Mouse (Mus musculus) adrenal gland (tissue): Measurements from ENCODE around the gene Hoga1.

Experiments
- intact Hi-C: fragments of 180-260 bp; cut with DNase I; formaldehyde crosslinking; loops from one replicate; pipeline ENCODE4 v1.15.1; 2025

Gene Hoga1

GRCm38 (mm10) chr19:42021681-42022541, 23.5 kb upstream of the Hoga1 start:
- intact Hi-C loops = no loop called here

- intact Hi-C loops = no loop called here
Measured at GRCm38 (mm10) chr19:42022542-42022848, 22.9 kb upstream of the Hoga1 start.

GRCm38 (mm10) chr19:42026158-42026557, 19.3 kb upstream of the Hoga1 start:
- intact Hi-C loops = loop anchor here (2.0 kb wide), 1 partner anchor 45 kb away; the partner anchor contains the start of genes Mms19 and Ubtd1

- intact Hi-C loops = no loop called here
Measured at GRCm38 (mm10) chr19:42031112-42031511, 14.3 kb upstream of the Hoga1 start.

- intact Hi-C loops = no loop called here
Measured at GRCm38 (mm10) chr19:42033611-42034010, 11.8 kb upstream of the Hoga1 start.

- intact Hi-C loops = no loop called here
Measured at GRCm38 (mm10) chr19:42034146-42034775, 11.1 kb upstream of the Hoga1 start.

GRCm38 (mm10) chr19:42034881-42035455, 10.4 kb upstream of the Hoga1 start:
- intact Hi-C loops = loop anchor here (5.0 kb wide), 1 partner anchor 37 kb away; no protein-coding TSS in a partner anchor

GRCm38 (mm10) chr19:42035456-42036248, 9.8 kb upstream of the Hoga1 start, which contains the start of gene Ankrd2:
Gene Ankrd2 (plus strand): TSS chr19:42036000.
- intact Hi-C loops = loop anchor here (5.0 kb wide), 1 partner anchor 37 kb away; no protein-coding TSS in a partner anchor

GRCm38 (mm10) chr19:42036357-42036756, 9.1 kb upstream of the Hoga1 start:
- intact Hi-C loops = loop anchor here (5.0 kb wide), 1 partner anchor 36 kb away; no protein-coding TSS in a partner anchor

- intact Hi-C loops = loop anchor here (5.0 kb wide), 1 partner anchor 35 kb away; no protein-coding TSS in a partner anchor
Measured at GRCm38 (mm10) chr19:42037167-42037702, 8.2 kb upstream of the Hoga1 start.

GRCm38 (mm10) chr19:42038310-42038709, 7.1 kb upstream of the Hoga1 start:
- intact Hi-C loops = loop anchor here (5.0 kb wide), 1 partner anchor 34 kb away; no protein-coding TSS in a partner anchor

GRCm38 (mm10) chr19:42043988-42044387, 1.4 kb upstream of the Hoga1 start:
- intact Hi-C loops = loop anchor here (5.0 kb wide), 1 partner anchor 123 kb away; no protein-coding TSS in a partner anchor

- intact Hi-C loops = no loop called here
Measured at GRCm38 (mm10) chr19:42050251-42050650, 4.8 kb downstream of the Hoga1 start.

- intact Hi-C loops = no loop called here
Measured at GRCm38 (mm10) chr19:42051351-42051750, 5.9 kb downstream of the Hoga1 start.

- intact Hi-C loops = no loop called here
Measured at GRCm38 (mm10) chr19:42051948-42052347, 6.5 kb downstream of the Hoga1 start, which contains the start of gene 4933411K16Rik. Gene 4933411K16Rik (plus strand): TSS chr19:42052248.

- intact Hi-C loops = no loop called here
Measured at GRCm38 (mm10) chr19:42054255-42054654, 8.8 kb downstream of the Hoga1 start.

- intact Hi-C loops = no loop called here
Measured at GRCm38 (mm10) chr19:42055881-42056280, 10.5 kb downstream of the Hoga1 start.

GRCm38 (mm10) chr19:42056719-42057409, 11.5 kb downstream of the Hoga1 start:
- intact Hi-C loops = no loop called here

- intact Hi-C loops = no loop called here
Measured at GRCm38 (mm10) chr19:42058426-42058825, 13.0 kb downstream of the Hoga1 start.

- intact Hi-C loops = no loop called here
Measured at GRCm38 (mm10) chr19:42061443-42061842, 16.0 kb downstream of the Hoga1 start.
